Mouse (Mus musculus): Measurements from ENCODE around the gene Celsr3. TPM values are rescaled to one million over a fixed set of nuclear protein-coding genes. Genes with fewer than 3 reads are reported as not detected.
A peak's percentile ranks its signal among the peaks of the same experiment; 100 is the strongest.

Gene Celsr3
- under 1 TPM in 1 of 2 experiments, not detected in 1; 0.03 TPM for total RNA-seq (2021)
- long read RNA-seq, experiment 1: 0 reads
- long read RNA-seq, experiment 2: 0 reads

GRCm38 (mm10) chr9:108825820-108826699 is at the start of gene Celsr3:
TSS of gene Celsr3 (plus strand) at chr9:108826320.
- DNase-seq: no peak

GRCm38 (mm10) chr9:108776614-108777013 is 49.5 kb upstream of the Celsr3 start:
- no peak for DNase-seq

DNA sequence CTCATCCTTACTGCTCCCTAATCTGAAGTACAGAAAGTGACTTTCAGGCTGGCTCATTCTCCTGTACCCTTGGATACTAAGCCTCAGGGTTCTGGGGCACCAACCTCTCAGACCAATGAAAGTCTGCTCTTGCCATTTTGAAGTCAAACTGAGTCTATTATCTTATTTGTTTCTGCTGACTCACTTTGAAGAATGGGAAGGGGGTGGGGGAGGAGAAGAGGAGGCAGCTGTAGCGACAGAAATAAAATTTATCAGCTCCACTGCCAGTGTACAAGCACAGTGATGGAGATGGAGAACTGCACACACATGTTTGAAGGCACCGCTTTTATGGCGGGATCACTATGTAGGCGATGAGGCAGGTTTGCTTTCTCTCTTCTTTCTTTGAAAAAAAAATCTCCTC is 48.8 kb upstream of the Celsr3 start:
- DNase-seq: no peak

DNA sequence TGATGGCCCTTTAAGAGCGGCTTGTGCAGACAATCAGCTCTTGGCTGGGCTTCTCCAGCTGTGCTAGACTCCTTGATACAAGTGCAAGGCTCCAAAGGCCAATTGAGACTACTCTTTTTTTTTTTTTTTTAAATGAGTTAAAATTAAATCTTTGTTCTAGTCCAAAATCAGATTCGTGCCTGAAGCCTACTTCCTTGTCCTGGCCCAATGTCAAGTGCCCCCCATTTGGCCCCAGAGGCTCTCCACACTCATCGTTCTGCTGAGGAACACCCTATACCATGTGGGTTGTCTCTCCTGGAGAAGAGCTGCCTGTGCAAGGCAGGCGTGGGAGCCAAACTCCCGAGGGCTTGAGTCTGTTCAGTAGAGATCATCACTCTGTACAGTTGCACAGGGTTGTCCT is 45.2 kb upstream of the Celsr3 start:
- no peak for DNase-seq

DNA sequence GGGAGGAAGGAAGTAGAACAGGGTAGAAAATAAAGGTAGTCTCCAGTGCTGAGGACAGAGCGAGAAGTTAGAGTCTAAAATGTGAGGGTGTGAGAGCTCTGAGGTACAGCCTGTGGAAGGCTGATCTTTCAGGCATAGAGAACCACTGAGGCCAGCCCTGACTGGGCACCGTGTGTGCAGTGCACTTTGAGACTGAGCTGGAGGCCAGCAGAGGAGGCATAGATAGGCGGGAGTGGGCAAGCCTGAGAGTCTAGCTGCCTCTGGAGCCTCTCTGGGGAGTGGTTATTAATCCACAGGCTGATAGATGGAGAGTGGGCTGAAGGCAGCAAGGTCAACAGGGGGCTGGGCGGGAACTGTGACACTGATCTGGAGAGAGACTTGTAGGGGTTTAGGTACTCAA is 44.2 kb upstream of the Celsr3 start:
- no peak for DNase-seq

DNA sequence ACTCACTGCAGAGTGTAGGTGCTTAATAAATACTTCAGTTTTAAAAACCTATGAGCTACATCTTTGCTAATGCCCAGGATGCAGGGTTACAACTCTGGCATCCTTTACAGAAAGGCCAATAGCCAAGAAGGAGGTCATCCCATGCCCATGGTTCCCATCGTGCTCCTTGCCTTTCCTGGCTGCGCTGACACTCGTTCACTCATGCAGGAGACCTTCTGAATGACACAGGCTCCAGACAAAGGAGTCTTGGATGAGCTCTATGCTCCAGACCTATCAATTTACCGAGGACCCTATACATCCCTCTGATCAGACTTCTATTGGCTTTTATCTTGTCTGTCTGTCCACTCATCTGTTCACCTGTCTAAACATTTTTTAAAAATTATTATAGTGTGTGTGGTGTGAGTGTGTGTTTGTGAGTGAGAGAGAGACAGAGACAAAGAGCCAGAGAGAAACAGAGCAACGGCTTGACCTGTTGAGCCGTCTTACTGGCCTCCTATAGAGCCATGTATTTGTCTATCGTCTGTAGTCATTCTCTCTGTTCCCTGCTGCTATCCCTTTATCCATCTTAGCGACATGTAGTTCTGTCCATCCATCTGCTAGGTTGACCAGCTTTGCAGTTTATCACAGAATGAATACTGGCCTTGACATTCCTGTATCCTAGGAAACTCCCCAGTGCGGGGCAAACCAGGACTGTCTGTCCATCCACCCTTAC is 43.1 kb upstream of the Celsr3 start:
- no peak for DNase-seq

DNA sequence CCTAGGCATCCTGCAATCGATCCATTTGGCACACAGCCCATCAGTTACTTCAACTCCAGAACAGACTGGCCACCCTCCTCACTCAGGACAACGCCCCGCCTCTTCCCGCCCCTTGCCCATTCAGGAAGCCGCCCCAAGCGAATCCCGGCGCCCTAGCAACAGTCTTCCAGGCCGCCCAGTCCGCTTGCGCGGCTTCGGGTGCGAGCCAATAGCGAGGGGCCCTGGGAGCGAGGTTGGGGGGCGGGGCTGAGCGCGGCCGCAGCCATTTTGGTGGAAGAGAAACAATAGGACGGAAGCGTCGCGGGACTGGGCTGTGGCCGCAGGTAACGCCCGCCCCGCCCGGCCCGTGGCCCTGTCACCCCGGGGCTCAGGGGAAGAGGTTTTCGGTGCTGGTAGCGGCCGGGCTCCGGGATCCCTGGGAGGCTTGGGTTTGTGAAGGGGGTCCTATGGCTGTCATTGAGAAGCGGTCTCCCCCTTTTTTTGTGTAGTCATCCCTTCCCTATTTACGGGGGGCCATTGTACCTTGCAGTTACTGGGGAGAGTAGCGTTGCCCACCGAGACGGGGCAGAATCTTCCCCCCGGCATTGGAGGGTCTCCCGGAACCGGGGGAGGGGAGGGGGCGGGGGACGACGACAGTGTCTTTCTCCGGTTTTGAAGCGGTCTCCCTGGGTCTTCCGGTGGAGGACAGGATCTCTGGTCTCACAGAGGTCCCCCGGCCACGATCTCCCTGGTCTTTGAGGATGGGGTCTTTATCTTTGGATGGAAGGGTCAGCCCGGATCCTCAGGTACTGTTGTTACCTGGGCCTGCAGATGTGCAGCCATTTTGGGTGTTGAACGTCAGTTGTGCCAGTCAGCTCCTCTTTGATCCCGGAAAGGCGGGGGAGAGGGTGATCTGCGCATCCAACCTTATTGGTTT is 42.3 kb upstream of the Celsr3 start, which contains the start of gene Ip6k2:
Ip6k2 (plus strand) TSS at position 249 of the 916 bp plus-strand sequence.
- DNase-seq: peak; percentile 95

DNA sequence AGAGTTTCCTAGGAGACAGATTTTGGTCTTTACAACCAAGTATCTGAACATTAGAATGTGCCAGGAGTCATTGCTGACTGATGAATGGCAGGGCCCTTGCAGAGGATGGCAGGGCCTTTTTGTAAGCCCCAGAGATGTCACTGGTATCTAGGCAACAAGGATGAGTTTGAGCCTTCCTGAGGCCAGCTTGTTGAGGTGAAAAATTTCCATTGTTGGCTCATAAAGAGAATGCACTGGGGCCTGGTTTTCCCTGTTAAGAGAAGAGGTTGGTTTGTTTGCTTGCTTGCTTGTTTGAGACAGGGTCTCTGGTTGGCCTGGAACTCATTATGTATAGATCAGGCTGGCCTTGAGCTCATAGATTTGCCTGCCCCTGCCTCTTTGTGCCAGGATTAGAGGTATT is 40.7 kb upstream of the Celsr3 start:
- no peak for DNase-seq

GRCm38 (mm10) chr9:108786494-108786893 is 39.6 kb upstream of the Celsr3 start:
- no peak for DNase-seq

- DNase-seq: no peak
Observed at GRCm38 (mm10) chr9:108787080-108787479, 39.0 kb upstream of the Celsr3 start.

GRCm38 (mm10) chr9:108788713-108789112 is 37.4 kb upstream of the Celsr3 start:
- DNase-seq: no peak

DNA sequence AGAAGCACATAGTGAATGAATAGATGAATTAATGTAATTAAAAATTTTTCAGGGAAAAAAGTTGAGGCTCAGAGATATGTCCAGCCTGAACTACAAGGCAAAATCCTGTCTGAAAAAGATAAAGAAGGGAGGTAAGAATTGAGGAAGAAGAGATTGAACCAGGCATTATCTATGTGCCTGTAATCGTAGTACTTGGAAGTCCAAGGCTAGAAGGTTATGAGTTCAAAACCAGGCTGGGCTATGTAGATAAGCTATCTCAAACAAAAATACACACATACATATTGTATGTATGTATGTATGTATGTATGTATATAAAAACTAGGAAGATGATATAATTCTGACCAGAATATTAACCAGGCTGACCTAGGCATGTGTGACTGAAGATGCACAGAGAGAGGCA is 33.8 kb upstream of the Celsr3 start:
- DNase-seq: no peak

- DNase-seq: no peak
Observed at GRCm38 (mm10) chr9:108792730-108793129, 33.4 kb upstream of the Celsr3 start.

- DNase-seq: no peak
Observed at GRCm38 (mm10) chr9:108795281-108795680, 30.8 kb upstream of the Celsr3 start.

- peak; percentile 53 for DNase-seq
Observed at GRCm38 (mm10) chr9:108795762-108796161, 30.4 kb upstream of the Celsr3 start.

- DNase-seq: no peak
Observed at GRCm38 (mm10) chr9:108796351-108796981, 29.7 kb upstream of the Celsr3 start.

GRCm38 (mm10) chr9:108797477-108797876 is 28.6 kb upstream of the Celsr3 start:
- no peak for DNase-seq

DNA sequence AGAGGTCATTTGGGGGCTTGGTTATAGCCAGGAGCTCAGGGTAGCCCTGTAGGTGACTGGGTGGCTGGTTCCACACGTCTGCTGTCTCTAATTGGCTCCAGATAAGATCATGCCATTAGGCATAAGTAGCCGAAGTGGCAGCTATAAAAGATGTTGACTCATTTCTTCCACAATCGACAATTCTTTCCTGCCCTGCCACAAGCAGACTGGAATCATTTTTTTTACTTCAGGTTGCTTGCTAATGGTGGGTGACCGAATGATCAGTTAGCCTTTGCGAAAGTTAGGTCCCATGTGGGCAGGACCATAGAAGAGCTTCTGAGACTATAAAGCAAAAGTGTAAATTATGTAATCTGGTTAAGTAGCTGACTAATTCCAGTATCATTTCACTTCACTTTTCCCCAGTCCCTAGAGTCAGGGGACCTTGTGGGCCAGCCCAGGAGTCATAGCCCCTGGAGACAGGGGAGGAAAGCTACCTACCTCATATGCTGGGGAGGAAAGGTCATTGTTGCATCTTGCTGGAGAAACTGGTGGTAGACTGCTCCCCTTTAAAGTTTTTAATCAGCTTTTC is 27.5 kb upstream of the Celsr3 start:
- no peak for DNase-seq

DNA sequence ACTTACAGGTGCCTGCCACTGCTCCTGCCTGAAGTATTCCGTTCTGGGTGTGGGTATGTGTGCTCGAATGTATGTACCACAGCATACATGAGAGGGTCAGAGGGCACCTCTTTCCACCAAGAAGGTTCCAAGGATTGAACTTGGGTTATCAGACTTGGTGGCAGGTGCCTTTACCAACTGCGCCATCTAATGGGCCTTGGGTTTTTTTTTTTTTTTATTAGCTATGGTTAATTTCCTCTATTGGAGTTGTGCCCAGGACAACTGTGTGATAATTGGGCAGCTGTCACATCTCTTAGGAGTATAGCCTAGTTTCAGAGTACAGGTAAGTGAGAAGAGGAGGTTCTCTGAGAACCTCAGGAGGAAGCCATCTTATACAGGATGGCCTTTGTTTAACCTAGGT is 26.6 kb upstream of the Celsr3 start:
- no peak for DNase-seq

GRCm38 (mm10) chr9:108805768-108806167 is 20.4 kb upstream of the Celsr3 start:
- no peak for DNase-seq

GRCm38 (mm10) chr9:108806379-108806778 is 19.7 kb upstream of the Celsr3 start:
- DNase-seq: no peak

Data from gastrocnemius, postnatal 25 days (tissue).